Mouse (Mus musculus) kidney, embryonic 16.5 days (tissue): ENCODE measurements around the gene Clp1. TPM values are rescaled to one million over a fixed set of nuclear protein-coding genes. Genes with fewer than 3 reads are reported as not detected.
A peak's percentile ranks its signal among the peaks of the same experiment; 100 is the strongest.

Experiments
- ATAC-seq: fragments of 200-750 bp; cut with Nextera tagmentation; 2 replicates; pipeline ENCODE4 v1.8.0; 2017; ENCODE audit warnings: moderate TSS enrichment; ENCODE audit not compliant: low FRiP score, low TSS enrichment
- H3K27ac ChIP-seq: fragments of 300-500 bp; sonication (generic); 2 replicates; pipeline ENCODE4 v1.5.1; 2014; ENCODE audit warnings: low read length
- H3K27me3 ChIP-seq: fragments of 300-500 bp; sonication (generic); 2 replicates; pipeline ENCODE4 v1.6.1; 2014; ENCODE audit warnings: low read length, control low read depth, mixed read lengths; ENCODE audit not compliant: insufficient read depth
- H3K36me3 ChIP-seq: fragments of 300-500 bp; sonication (generic); 2 replicates; pipeline ENCODE4 v1.6.1; 2014; ENCODE audit warnings: low read length, control low read depth, mixed read lengths; ENCODE audit not compliant: insufficient read depth
- H3K4me1 ChIP-seq: fragments of 300-500 bp; sonication (generic); 2 replicates; pipeline ENCODE4 v1.6.1; 2014; ENCODE audit warnings: low read length, control low read depth, mixed read lengths; ENCODE audit not compliant: insufficient read depth
- H3K4me2 ChIP-seq: fragments of 300-500 bp; sonication (generic); replicated peaks from 2 replicates; pipeline ENCODE4 v1.6.1; 2014; ENCODE audit warnings: low read depth, low read length
- H3K4me3 ChIP-seq: fragments of 300-500 bp; sonication (generic); 2 replicates; pipeline ENCODE4 v1.5.1; 2014; ENCODE audit warnings: mild to moderate bottlenecking, low read length
- H3K9ac ChIP-seq: fragments of 300-500 bp; sonication (generic); replicated peaks from 2 replicates; pipeline ENCODE4 v1.6.1; 2014; ENCODE audit warnings: low read length
- H3K9me3 ChIP-seq: fragments of 300-500 bp; sonication (generic); 2 replicates; pipeline ENCODE4 v1.6.1; 2016; ENCODE audit warnings: low read length, control low read depth
- WGBS: fragments of 180-500 bp; shearing (Covaris S2); extraction: QIAGEN DNeasy Blood & Tissue Kit; methylation state at CpG from one replicate; pipeline ENCODE4 v1.1.7; 2014; 5-methylcytosine and 5-hydroxymethylcytosine counted together
- polyA plus RNA-seq: library from polyadenylated mRNA; unstranded; fragments of >200 nt; fragmentation: Nextera tagmentation; extraction: Ambion mirVana; gene quantifications from 2 replicates; pipeline ENCODE4 v1.2.1, GENCODE M21; 2015

Clp1 gene
- polyA plus RNA-seq, 1 experiment from 2014 or later: 32.1 TPM

- no peak for ATAC-seq
- Histone ChIP-seq H3K36me3 (0 out of 2 replicates have a peak, but pooled peaks cover 5% of the 10 kb centered on the region), H3K9ac (peak overlapping the region; percentile 96), H3K27ac (peak overlapping the region; percentile 97), H3K4me1 (peaks cover 10% of the 10 kb centered on the region), H3K27me3 (no peaks in the 10 kb centered on the region), H3K9me3 (no peaks in the 10 kb centered on the region), H3K4me3 (peak overlapping the region; percentile 97), H3K4me2 (peak overlapping the region; percentile 83)
- WGBS: 33% methylated on average over 9 of the region's 9 CpGs
Observed at GRCm38 (mm10) chr2:84716423-84717355, 10.5 kb downstream of the Clp1 start.

GRCm38 (mm10) chr2:84715562-84716361, 11.4 kb downstream of the Clp1 start:
- peak overlapping the region; percentile 96 for H3K9ac ChIP-seq
- no peaks in the 10 kb centered on the region for H3K9me3 ChIP-seq
- peak overlapping the region; percentile 97 for H3K4me3 ChIP-seq
- H3K4me1 ChIP-seq: peaks cover 10% of the 10 kb centered on the region
- ATAC-seq: peak; percentile 96
- peak overlapping the region; percentile 97 for H3K27ac ChIP-seq
- WGBS: under 1% methylated on average over 33 of the region's 33 CpGs
- H3K27me3 ChIP-seq: no peaks in the 10 kb centered on the region
- H3K36me3 ChIP-seq: peaks cover under 1% of the 10 kb centered on the region; the same call in 1 of the 2 replicates
- H3K4me2 ChIP-seq: peak overlapping the region; percentile 83

- H3K27me3 ChIP-seq: no peaks in the 10 kb centered on the region
- under 1% methylated on average over 73 of the region's 107 CpGs for WGBS
- peak within 1 kb of the TSS; percentile 97 for H3K27ac ChIP-seq
- peak within 1 kb of the TSS; percentile 96 for H3K9ac ChIP-seq
- peaks cover 10% of the 10 kb centered on the region for H3K4me1 ChIP-seq
- no peaks in the 10 kb centered on the region for H3K9me3 ChIP-seq
- peak within 1 kb of the TSS; percentile 97 for H3K4me3 ChIP-seq
- ATAC-seq: peak; percentile 97
- peak within 1 kb of the TSS; percentile 83 for H3K4me2 ChIP-seq
- H3K36me3 ChIP-seq: peaks cover 8% of the 10 kb centered on the region; the same call in 1 of the 2 replicates
Observed at GRCm38 (mm10) chr2:84714811-84715561, 12.2 kb downstream of the Clp1 start, which contains the start of gene Zdhhc5. TSS of gene Zdhhc5 (minus strand) at chr2:84715180.

GRCm38 (mm10) chr2:84714422-84714810, 12.7 kb downstream of the Clp1 start:
- Histone ChIP-seq H3K4me1 (peaks cover 10% of the 10 kb centered on the region), H3K27ac (peak overlapping the region; percentile 97), H3K9me3 (no peaks in the 10 kb centered on the region), H3K36me3 (peaks cover 12% of the 10 kb centered on the region; the same call in 1 of the 2 replicates), H3K9ac (peak overlapping the region; percentile 96), H3K4me2 (peak overlapping the region; percentile 63), H3K4me3 (peak overlapping the region; percentile 97), H3K27me3 (no peaks in the 10 kb centered on the region)
- peak; percentile 28 for ATAC-seq
- under 1% methylated on average over 22 of the region's 26 CpGs for WGBS

GRCm38 (mm10) chr2:84711898-84712297, 15.3 kb downstream of the Clp1 start:
- Histone ChIP-seq H3K27ac (no peak overlapping the region), H3K4me1 (peaks cover 22% of the 10 kb centered on the region), H3K36me3 (peaks cover 18% of the 10 kb centered on the region; the same call in 1 of the 2 replicates), H3K9ac (no peak overlapping the region), H3K9me3 (no peaks in the 10 kb centered on the region), H3K27me3 (no peaks in the 10 kb centered on the region), H3K4me3 (no peak overlapping the region), H3K4me2 (no peak overlapping the region)
- WGBS: 81% methylated on average over 2 of the region's 2 CpGs
- ATAC-seq: no peak

GRCm38 (mm10) chr2:84707523-84707922, 19.6 kb downstream of the Clp1 start:
- H3K27me3 ChIP-seq: no peaks in the 10 kb centered on the region
- H3K9ac ChIP-seq: no peak overlapping the region
- H3K36me3 ChIP-seq: peaks cover 24% of the 10 kb centered on the region; the same call in 1 of the 2 replicates
- 59% methylated on average over 1 of the region's 1 CpGs for WGBS
- H3K4me2 ChIP-seq: no peak overlapping the region
- peaks cover 18% of the 10 kb centered on the region for H3K4me1 ChIP-seq
- no peak for ATAC-seq
- no peaks in the 10 kb centered on the region for H3K9me3 ChIP-seq
- H3K27ac ChIP-seq: no peak overlapping the region
- no peak overlapping the region for H3K4me3 ChIP-seq

- Histone ChIP-seq H3K27ac (no peak overlapping the region), H3K9ac (no peak overlapping the region), H3K4me3 (no peak overlapping the region), H3K27me3 (no peaks in the 10 kb centered on the region), H3K36me3 (peaks cover 26% of the 10 kb centered on the region; the same call in 1 of the 2 replicates), H3K4me1 (peaks cover 18% of the 10 kb centered on the region), H3K4me2 (no peak overlapping the region), H3K9me3 (no peaks in the 10 kb centered on the region)
- no peak for ATAC-seq
- WGBS: 82% methylated on average over 1 of the region's 1 CpGs
Observed at GRCm38 (mm10) chr2:84705295-84705694, 21.9 kb downstream of the Clp1 start.

- WGBS: 51% methylated on average over 5 of the region's 5 CpGs
- ATAC-seq: 0 out of 2 replicates have a peak, but pooled peaks have one; percentile 69
- Histone ChIP-seq H3K27ac (peak overlapping the region; percentile 40; the same call in 1 of the 2 replicates), H3K9ac (no peak overlapping the region), H3K4me3 (no peak overlapping the region), H3K27me3 (no peaks in the 10 kb centered on the region), H3K4me1 (peaks cover 18% of the 10 kb centered on the region), H3K9me3 (no peaks in the 10 kb centered on the region), H3K36me3 (peaks cover 22% of the 10 kb centered on the region; the same call in 1 of the 2 replicates), H3K4me2 (no peak overlapping the region)
Observed at GRCm38 (mm10) chr2:84704329-84704728, 22.8 kb downstream of the Clp1 start.

GRCm38 (mm10) chr2:84703497-84703896, 23.7 kb downstream of the Clp1 start:
- Histone ChIP-seq H3K36me3 (peaks cover 25% of the 10 kb centered on the region), H3K9me3 (no peaks in the 10 kb centered on the region), H3K27ac (no peak overlapping the region), H3K4me3 (no peak overlapping the region), H3K4me1 (peaks cover 16% of the 10 kb centered on the region), H3K9ac (no peak overlapping the region), H3K4me2 (no peak overlapping the region), H3K27me3 (no peaks in the 10 kb centered on the region)
- WGBS: 94% methylated on average over 1 of the region's 1 CpGs
- ATAC-seq: no peak
